Mouse (Mus musculus): Measurements from ENCODE around the gene Sstr5. TPM values are rescaled to one million over a fixed set of nuclear protein-coding genes. Genes with fewer than 3 reads are reported as not detected.
A peak's percentile ranks its signal among the peaks of the same experiment; 100 is the strongest.

Gene Sstr5
- polyA plus RNA-seq, 1 experiment from 2014 or later: 0.37 TPM

DNA sequence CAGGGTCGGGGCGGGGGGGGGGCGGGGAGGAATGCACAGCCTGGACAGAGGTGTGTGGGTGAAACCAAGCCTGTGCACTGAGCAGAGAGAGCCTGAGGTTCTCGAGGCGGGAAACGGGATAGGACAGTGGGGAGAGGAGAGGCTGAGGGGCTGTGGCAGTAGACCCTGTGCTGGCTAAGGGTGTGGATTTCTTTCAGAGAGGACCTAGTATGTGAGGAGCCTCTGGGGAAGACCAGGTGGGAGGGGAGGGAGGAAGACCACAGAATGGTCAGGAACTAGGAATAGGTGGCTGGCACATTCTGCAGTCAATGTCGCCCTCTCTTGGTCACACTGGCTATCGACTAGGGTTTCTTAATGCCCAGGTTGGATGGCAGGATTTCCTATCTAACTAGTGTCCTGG lies 27.3 kb downstream of the Sstr5 start:
- Histone ChIP-seq H3K4me1 (peaks cover 5% of the 10 kb centered on the region; the same call in 1 of the 2 replicates), H3K9me3 (no peaks in the 10 kb centered on the region), H3K27me3 (replicated peaks) (0 out of 2 replicates have a peak, but pooled peaks cover 8% of the 10 kb centered on the region), H3K4me3 (replicated peaks) (no peak overlapping the region), H3K36me3 (no peaks in the 10 kb centered on the region), H3K27ac (no peak overlapping the region), H3K4me2 (no peak overlapping the region), H3K9ac (no peak overlapping the region)
- WGBS: 26% methylated on average over 8 of the region's 8 CpGs
- peak; percentile 30; the same call in 1 of the 2 replicates for ATAC-seq (ENCODE audit: insufficient read depth, low FRiP score, low read depth)

DNA sequence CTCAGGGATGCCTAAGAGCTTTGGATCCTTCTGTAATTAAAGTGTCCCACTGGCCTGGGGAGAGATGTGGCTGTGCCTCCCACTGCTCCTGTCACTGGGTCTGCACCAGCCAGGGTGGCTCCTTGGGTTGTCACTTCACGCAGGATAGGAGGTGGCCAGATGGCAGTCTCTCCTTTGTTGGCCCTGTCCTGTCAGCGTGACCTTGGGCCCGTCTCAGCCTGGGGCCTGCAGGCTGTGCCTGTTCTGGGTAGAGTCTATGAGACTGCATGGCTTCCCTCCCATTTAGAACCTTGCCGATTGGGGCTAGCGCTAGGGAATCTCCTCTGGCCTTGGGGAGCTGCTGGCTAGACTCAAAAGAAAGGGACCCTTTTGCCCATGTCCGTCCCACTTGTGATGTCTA lies 28.8 kb downstream of the Sstr5 start:
- Histone ChIP-seq H3K4me1 (no peaks in the 10 kb centered on the region), H3K27me3 (replicated peaks) (0 out of 2 replicates have a peak, but pooled peaks cover 3% of the 10 kb centered on the region), H3K4me3 (replicated peaks) (no peak overlapping the region), H3K9me3 (no peaks in the 10 kb centered on the region), H3K27ac (no peak overlapping the region), H3K4me2 (no peak overlapping the region), H3K36me3 (no peaks in the 10 kb centered on the region), H3K9ac (no peak overlapping the region)
- WGBS: 65% methylated on average over 6 of the region's 6 CpGs
- no peak for ATAC-seq (ENCODE audit: insufficient read depth, low FRiP score, low read depth)

DNA sequence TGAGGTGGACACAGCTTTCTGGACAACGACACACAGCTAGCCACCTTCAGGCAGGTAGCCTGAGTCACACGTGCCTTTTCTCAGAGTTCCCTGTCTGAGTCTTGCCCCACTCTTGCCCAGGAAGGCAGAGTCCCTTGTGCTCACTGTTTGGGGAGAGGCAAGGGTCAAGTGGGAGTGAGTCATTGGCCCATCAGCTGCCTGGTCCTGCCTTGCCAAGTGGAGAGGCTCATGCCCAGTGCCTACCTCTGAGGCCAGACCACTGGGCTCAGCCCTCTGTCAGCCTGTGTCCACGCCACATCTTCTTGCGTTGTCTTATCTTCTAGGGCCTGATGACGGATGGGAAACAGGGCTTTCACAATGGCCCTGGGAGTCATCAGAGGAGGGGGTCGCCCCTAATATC lies 29.3 kb downstream of the Sstr5 start:
- WGBS: 53% methylated on average over 6 of the region's 6 CpGs
- no peaks in the 10 kb centered on the region for H3K9me3 ChIP-seq
- H3K4me2 ChIP-seq: no peak overlapping the region
- H3K27me3 ChIP-seq (replicated peaks): 0 out of 2 replicates have a peak, but pooled peaks cover under 1% of the 10 kb centered on the region
- no peak overlapping the region for H3K4me3 ChIP-seq (replicated peaks)
- peaks cover 5% of the 10 kb centered on the region for H3K4me1 ChIP-seq
- no peaks in the 10 kb centered on the region for H3K36me3 ChIP-seq
- no peak for ATAC-seq (ENCODE audit: insufficient read depth, low FRiP score, low read depth)
- no peak overlapping the region for H3K9ac ChIP-seq
- H3K27ac ChIP-seq: no peak overlapping the region

DNA sequence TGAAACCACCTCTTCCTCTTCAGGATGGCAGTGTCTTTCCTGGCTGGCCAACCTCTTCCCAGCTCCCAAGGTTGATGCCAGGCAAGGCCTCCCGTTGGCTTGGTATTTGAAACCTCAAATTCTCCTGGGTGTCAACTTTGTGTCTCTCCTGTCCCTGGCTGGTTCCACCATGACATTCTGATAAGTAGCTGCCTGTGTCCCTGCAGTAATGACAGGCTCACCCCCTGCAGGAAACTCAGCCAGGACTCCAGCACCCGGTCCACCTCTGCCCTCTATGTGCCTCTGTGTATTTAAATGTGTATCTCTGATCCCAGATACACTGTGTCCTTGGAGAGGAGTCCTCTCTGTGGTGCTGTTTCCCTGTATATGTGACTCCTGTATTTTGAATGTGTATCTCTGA lies 30.8 kb downstream of the Sstr5 start:
- ATAC-seq (ENCODE audit: insufficient read depth, low FRiP score, low read depth): no peak
- H3K4me3 ChIP-seq (replicated peaks): no peak overlapping the region
- 77% methylated on average over 2 of the region's 2 CpGs for WGBS

DNA sequence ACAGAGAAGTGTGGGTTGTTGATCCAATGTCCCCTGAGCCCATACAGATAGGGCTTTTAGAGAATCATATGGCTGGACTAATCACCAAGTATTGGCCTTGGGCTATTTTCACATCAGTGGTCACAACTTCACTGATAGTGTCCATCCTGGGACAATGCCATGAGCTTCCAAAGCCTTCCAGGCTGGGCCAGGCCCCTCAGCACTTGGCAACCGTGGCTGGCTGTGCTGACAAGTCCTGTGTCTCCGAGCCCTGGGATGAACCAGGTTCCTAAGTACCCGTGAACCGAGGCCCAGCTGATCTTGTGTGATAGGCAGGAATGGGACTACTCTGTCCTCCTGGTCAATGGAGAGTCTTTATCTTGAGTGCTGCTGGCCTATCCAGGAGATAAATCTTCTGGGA lies 33.0 kb downstream of the Sstr5 start:
- no peak overlapping the region for H3K9ac ChIP-seq
- H3K4me1 ChIP-seq: peaks cover 13% of the 10 kb centered on the region
- 79% methylated on average over 4 of the region's 4 CpGs for WGBS
- H3K27me3 ChIP-seq (replicated peaks): no peaks in the 10 kb centered on the region
- H3K9me3 ChIP-seq: no peaks in the 10 kb centered on the region
- no peak overlapping the region for H3K27ac ChIP-seq
- no peaks in the 10 kb centered on the region for H3K36me3 ChIP-seq
- no peak overlapping the region for H3K4me2 ChIP-seq
- ATAC-seq (ENCODE audit: insufficient read depth, low FRiP score, low read depth): no peak
- no peak overlapping the region for H3K4me3 ChIP-seq (replicated peaks)

More for the DNA sequence above, 30.8 kb downstream of the Sstr5 start:
- H3K9me3 ChIP-seq: no peaks in the 10 kb centered on the region
- H3K4me2 ChIP-seq: no peak overlapping the region
- peaks cover 13% of the 10 kb centered on the region for H3K4me1 ChIP-seq
- no peaks in the 10 kb centered on the region for H3K36me3 ChIP-seq
- no peak overlapping the region for H3K27ac ChIP-seq
- no peaks in the 10 kb centered on the region for H3K27me3 ChIP-seq (replicated peaks)
- H3K9ac ChIP-seq: no peak overlapping the region

DNA sequence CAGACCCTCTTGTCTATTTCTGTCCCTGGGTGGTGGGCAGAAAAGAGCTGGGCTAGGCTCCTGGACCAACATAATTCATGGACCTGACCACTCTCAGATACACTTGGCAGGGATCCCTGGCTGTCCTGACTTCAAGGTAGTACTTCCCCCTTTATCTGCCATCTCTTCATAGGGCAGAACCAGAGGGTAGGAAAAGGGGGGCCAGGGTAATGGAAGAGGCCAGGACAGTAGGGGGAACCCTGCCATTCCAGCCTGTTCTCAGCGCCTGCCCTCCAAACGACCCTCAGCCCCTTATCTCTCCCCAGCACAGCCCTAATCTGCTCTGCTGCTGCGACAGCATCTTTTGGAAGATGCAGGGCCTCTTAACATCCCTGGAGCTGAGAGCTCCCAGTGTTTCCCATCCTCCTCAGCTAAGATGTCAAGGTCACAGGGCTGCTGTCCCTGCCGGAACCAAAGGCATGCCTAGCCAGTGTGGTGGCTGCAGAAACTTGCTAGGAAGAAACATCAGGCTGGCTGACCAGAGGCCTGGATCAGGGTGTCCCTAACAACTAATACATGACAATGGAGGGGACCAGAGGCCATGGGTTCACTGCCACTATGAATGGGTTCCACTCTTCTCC lies 33.7 kb downstream of the Sstr5 start:
- H3K27me3 ChIP-seq (replicated peaks): no peaks in the 10 kb centered on the region
- WGBS: 42% methylated on average over 4 of the region's 4 CpGs
- ATAC-seq (ENCODE audit: insufficient read depth, low FRiP score, low read depth): no peak
- peaks cover 13% of the 10 kb centered on the region for H3K4me1 ChIP-seq
- no peak overlapping the region for H3K4me2 ChIP-seq
- no peak overlapping the region for H3K9ac ChIP-seq
- no peaks in the 10 kb centered on the region for H3K9me3 ChIP-seq
- no peak overlapping the region for H3K4me3 ChIP-seq (replicated peaks)
- no peak overlapping the region for H3K27ac ChIP-seq
- no peaks in the 10 kb centered on the region for H3K36me3 ChIP-seq

DNA sequence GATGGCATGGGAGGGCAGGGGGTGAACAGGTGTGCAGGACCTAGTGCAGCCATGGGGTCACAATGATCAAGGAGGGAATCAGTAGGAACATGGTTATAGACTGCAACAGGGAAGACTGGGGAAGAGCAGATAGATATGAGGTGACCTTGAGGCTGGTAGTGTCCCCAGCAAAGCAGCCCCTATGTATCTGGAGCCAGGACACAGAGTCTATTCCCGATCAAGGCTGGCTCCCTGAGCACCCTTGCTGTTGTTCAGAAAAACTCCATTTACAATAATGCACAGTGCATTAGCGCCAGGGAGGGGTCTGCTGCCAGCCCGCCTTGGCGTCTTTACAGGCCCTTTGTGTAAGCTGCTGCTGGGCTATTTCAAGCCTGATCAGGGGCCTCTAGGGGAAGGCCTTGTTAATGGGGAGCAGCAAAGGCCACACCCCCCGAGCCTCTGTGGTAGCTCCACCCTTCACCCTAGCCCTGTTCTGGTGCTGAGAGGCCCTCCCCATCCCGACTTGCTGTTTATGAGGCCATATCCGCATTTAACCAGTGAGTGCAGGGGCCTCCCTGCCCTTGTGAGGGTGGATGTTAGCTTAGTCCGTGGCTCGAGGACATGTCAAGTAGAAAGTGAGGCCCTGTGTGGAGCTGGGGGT lies 34.7 kb downstream of the Sstr5 start:
- Histone ChIP-seq H3K27me3 (replicated peaks) (no peaks in the 10 kb centered on the region), H3K36me3 (no peaks in the 10 kb centered on the region), H3K4me3 (replicated peaks) (no peak overlapping the region), H3K9ac (no peak overlapping the region), H3K9me3 (no peaks in the 10 kb centered on the region), H3K4me1 (peaks cover 13% of the 10 kb centered on the region), H3K27ac (peak overlapping the region; percentile 65), H3K4me2 (no peak overlapping the region; the same call in 1 of the 2 replicates)
- WGBS: 15% methylated on average over 9 of the region's 9 CpGs
- peak; percentile 88 for ATAC-seq (ENCODE audit: insufficient read depth, low FRiP score, low read depth)

DNA sequence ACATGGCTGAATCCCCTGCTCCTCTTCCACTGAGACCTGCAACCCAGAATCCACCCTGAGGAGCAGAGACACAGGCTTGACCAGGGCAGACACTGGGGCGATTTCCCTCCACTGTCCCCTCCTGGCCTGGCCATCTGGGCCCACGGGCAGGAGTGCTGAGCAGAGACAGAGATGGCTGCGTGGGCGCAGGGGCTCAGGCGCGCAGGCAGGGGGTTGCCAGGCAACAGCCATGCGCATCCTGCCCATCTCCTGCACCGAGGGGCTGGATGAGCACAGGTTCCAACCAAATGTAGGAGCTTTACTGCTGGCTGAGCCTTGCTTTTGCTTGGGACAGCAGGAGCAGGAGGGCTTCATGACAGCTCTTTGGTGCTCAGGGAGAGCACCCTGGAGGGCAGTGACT lies 40.5 kb downstream of the Sstr5 start:
- Histone ChIP-seq H3K4me1 (no peaks in the 10 kb centered on the region), H3K4me2 (no peak overlapping the region), H3K9me3 (no peaks in the 10 kb centered on the region), H3K27me3 (replicated peaks) (no peaks in the 10 kb centered on the region), H3K36me3 (no peaks in the 10 kb centered on the region), H3K27ac (no peak overlapping the region), H3K9ac (no peak overlapping the region), H3K4me3 (replicated peaks) (no peak overlapping the region)
- 54% methylated on average over 8 of the region's 8 CpGs for WGBS
- no peak for ATAC-seq (ENCODE audit: insufficient read depth, low FRiP score, low read depth)

DNA sequence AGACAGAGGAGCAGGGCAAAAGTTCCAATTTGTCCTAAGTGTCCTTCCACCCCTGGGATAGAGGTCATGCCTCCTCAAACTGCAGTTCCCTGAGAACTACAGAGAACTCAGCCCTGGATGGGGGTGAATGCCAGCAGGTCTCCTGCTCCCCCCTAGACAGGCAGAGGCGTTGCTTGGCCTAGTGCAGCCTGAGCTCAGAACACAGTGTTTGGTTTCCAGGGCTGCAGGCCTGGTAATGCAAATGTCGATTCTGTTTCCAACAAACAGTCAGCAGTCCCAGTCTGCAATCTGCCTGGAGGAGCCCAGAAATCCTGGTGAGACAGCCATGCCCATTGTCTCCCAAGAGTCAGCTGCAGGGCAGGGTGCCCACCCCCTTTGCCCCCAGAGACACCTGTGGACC lies 42.8 kb downstream of the Sstr5 start, which contains the start of gene Tekt4:
Gene Tekt4, plus strand, starts transcription at position 344 of the 400 bp plus-strand sequence.
- Histone ChIP-seq H3K27me3 (replicated peaks) (no peaks in the 10 kb centered on the region), H3K4me2 (no peak within 1 kb of the TSS), H3K9ac (no peak within 1 kb of the TSS), H3K4me3 (replicated peaks) (no peak within 1 kb of the TSS), H3K27ac (no peak within 1 kb of the TSS), H3K4me1 (no peaks in the 10 kb centered on the region), H3K9me3 (no peaks in the 10 kb centered on the region), H3K36me3 (no peaks in the 10 kb centered on the region)
- no peak for ATAC-seq (ENCODE audit: insufficient read depth, low FRiP score, low read depth)
- 37% methylated on average over 2 of the region's 2 CpGs for WGBS

DNA sequence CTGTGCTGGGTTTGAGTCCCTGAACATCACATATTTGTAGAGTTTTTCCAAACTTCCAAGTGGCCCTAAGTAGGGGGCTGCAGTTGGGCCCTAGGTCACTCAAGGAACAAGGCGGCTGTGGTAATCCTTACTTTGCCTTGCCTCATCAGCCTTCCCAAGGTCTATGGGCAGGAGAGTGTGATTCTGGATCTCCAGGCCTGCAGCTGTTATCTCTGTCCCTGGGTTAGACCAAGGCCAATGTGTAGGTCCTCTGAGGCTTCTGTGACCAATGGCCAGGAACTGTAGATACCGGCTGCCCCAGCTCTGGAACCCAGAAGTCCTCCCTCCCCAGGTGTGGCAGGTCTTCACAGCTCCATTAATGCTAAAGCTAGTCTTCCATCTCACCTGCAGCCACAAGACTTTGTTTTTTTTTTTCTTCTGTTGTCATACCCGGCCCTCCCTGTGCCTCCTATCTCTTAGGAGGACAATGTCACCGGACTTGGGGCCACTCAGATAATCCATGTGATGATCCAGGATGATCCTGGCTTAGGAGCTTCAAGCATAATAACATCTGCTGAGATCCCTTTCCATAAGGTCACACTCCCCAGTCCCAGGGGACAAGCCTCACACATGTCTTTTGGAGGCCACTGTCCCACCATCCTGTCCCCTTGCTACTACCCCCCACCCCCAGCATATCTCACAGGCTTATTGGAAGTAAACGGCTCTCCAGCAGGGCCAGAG lies 44.7 kb downstream of the Sstr5 start:
- WGBS: 73% methylated on average over 5 of the region's 5 CpGs
- H3K4me2 ChIP-seq: no peak overlapping the region
- H3K9ac ChIP-seq: no peak overlapping the region

DNA sequence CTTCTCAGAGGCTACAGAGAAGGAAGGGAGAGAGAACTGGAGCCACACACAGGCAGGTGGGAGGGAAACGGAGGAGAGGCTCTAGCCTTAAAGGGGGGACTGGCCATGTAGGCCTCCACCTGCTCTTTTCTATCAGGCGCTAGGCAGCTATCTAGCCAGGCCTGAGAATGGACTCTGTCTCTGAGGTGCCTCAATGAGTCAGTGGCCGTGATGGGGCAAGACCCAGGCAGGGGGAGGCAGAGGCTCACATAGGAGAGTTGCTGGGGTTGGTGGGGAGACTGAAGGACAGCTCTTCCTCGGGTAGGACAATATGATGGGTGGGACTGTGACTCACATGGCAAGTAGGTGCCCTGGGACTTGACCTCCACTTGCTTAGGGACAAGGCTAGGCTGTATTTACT lies 46.8 kb downstream of the Sstr5 start:
- no peaks in the 10 kb centered on the region for H3K36me3 ChIP-seq
- H3K9me3 ChIP-seq: no peaks in the 10 kb centered on the region
- H3K27ac ChIP-seq: no peak overlapping the region
- 63% methylated on average over 4 of the region's 4 CpGs for WGBS
- H3K27me3 ChIP-seq (replicated peaks): no peaks in the 10 kb centered on the region
- no peak overlapping the region for H3K9ac ChIP-seq
- no peak overlapping the region for H3K4me3 ChIP-seq (replicated peaks)
- no peak for ATAC-seq (ENCODE audit: insufficient read depth, low FRiP score, low read depth)
- H3K4me2 ChIP-seq: no peak overlapping the region
- 0 out of 2 replicates have a peak, but pooled peaks cover 4% of the 10 kb centered on the region for H3K4me1 ChIP-seq

More for the DNA sequence above, 44.7 kb downstream of the Sstr5 start:
- Histone ChIP-seq H3K27me3 (replicated peaks) (no peaks in the 10 kb centered on the region), H3K4me3 (replicated peaks) (no peak overlapping the region), H3K9me3 (no peaks in the 10 kb centered on the region), H3K36me3 (no peaks in the 10 kb centered on the region), H3K4me1 (0 out of 2 replicates have a peak, but pooled peaks cover 4% of the 10 kb centered on the region), H3K27ac (no peak overlapping the region)
- ATAC-seq (ENCODE audit: insufficient read depth, low FRiP score, low read depth): no peak

DNA sequence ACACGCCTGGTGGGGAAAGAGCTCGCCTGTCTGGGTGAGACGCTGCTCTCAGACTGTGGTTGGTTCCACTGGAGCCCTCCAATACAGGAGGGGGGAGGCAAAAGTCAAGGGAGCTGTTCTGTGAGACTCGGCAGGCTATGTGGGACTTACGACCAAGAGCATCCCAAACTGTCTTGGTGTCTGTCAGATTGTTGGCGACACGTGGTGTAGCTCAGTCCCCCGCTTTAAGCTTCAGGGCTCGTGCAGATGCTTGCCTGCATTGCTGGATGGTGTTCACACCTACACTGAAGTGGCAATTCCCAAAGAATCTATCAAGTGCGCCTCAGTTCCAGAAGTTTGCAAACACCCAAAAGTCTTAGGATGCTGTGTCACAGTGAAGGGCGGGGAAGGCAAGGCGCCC lies 49.2 kb downstream of the Sstr5 start:
- no peak overlapping the region for H3K9ac ChIP-seq
- H3K27me3 ChIP-seq (replicated peaks): no peaks in the 10 kb centered on the region
- no peak for ATAC-seq (ENCODE audit: insufficient read depth, low FRiP score, low read depth)
- H3K4me3 ChIP-seq (replicated peaks): no peak overlapping the region
- H3K4me2 ChIP-seq: no peak overlapping the region
- no peaks in the 10 kb centered on the region for H3K36me3 ChIP-seq
- 72% methylated on average over 12 of the region's 12 CpGs for whole genome bisulfite sequencing
- no peaks in the 10 kb centered on the region for H3K9me3 ChIP-seq
- no peak overlapping the region for H3K27ac ChIP-seq
- peaks cover 10% of the 10 kb centered on the region; the same call in 1 of the 2 replicates for H3K4me1 ChIP-seq

All from stomach, embryonic 15.5 days (tissue).